Mouse (Mus musculus): ENCODE measurements at regions not wholly inside any gene's neighbourhood (a gene's known extent, or its start where the extent isn't known, plus 50 kb on each side); places are given as distances from the start of the nearest gene placed in this dataset.

DNA sequence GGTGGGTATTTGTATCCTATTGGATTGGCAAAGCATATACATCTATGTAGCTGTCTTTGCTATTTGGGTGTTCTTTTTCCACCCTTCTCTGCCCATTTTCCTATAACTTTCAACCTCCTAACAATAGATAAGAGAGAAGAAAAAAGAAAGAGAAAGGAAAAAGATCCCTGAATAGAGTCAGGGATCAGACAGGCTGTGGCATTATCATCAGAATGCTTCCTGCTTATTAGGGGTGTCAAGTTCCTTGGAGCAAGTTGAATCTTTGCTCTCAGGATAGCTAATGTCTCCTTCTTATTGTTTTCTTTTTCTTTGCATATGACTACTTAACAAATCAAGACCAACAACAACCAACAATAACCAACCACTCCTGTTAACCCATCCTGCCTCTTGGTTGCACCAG, 539.1 kb upstream of the Sall1 start:
- intact Hi-C loops (cut with DNase I): no loop called here
- no peak for DNase-seq (ENCODE audit: low spot score in 2 of 2)

GRCm38 (mm10) chr8:89582566-89582965, 538.6 kb upstream of the Sall1 start:
- DNase-seq (ENCODE audit: low spot score in 2 of 2): no peak
- intact Hi-C loops (cut with DNase I): no loop called here

DNA sequence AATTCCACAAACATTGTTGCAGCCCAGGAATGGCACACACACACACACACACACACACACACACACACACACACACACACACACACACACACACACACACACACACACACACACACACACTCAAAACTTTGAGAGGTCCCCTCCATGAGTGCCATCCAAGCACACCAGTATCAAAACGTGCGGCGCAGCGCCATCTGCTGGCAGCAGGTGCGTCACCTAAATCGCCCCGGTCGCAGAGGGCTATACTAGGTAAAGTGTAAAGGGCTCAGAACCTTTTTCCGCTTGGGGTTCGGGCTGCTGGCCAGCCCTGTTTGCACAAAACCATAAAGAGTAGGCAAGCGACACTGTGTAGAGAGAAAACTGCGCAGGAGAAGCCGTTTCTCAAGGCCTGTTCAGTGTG, 527.9 kb upstream of the Sall1 start:
- intact Hi-C loops (cut with DNase I): loop anchor here (5.0 to 10.0 kb wide), 4 partner anchors 215 to 777 kb away; partner anchors contain the start of gene Sall1
- peak; percentile 65 to 75 for DNase-seq (ENCODE audit: low spot score in 2 of 2)

DNA sequence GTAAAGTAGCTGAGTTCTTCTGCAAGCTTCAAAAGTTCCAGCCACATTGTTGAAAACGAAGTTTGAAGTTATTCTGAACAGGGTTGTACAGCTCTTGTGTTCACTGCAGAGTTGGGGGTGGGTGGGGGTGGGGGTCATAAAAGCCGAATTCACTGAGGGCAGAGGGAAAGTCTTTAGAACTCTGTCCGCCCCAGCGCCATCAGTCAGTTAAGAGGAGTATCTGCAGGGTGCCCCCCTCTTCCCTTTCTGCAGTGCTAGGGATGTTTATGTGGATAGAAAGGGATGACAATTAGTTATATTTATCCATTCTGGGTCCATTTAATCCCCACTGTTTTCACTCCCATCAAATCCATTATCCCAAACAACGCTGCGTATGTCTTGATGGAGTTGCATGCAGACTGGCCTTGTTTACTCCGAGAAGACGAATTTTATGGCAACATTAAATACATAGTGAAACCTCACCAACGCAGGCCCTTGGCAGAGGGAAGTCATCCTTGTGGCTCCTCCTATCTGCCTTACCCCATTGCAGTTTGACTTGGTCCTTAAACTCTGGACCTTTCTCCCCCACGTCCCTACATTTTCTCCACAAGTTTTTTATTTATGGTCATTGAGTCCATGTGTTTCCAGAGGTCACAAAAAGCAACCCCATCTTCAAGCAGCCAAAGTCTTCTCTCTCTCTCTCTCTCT, 526.8 kb upstream of the Sall1 start:
- no peak for DNase-seq (ENCODE audit: low spot score in 2 of 2)
- intact Hi-C loops (cut with DNase I): loop anchor here (5.0 to 10.0 kb wide), 4 partner anchors 217 to 776 kb away; partner anchors contain the start of gene Sall1

GRCm38 (mm10) chr8:89569406-89569805, 525.4 kb upstream of the Sall1 start:
- no peak for DNase-seq (ENCODE audit: low spot score in 2 of 2)
- intact Hi-C loops (cut with DNase I): no loop called here

DNA sequence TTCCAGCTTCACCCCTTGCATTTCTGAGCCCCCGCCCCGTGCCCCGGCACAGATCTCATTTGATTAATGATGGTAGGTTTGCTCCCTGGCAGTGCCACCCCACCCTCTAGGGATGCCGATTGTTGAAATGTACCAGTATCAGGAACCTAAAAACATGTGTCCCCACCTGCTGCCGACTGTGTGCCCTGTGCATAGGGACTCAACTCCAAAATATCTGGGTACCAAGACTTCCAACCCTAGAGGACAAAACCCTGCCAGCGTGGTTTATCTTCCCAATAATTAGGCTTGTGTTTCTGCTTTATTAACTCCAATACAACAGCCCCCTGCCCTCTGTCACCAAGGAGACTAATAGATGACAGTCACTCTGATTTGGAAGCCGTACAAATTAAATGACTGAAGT, 524.7 kb upstream of the Sall1 start:
- intact Hi-C loops (cut with DNase I): no loop called here
- DNase-seq (ENCODE audit: low spot score in 2 of 2): no peak

- intact Hi-C loops (cut with DNase I): no loop called here
- DNase-seq (ENCODE audit: low spot score in 2 of 2): no peak
Observed at GRCm38 (mm10) chr8:89566986-89567385, 523.0 kb upstream of the Sall1 start.

GRCm38 (mm10) chr8:89566461-89566860, 522.5 kb upstream of the Sall1 start:
- intact Hi-C loops (cut with DNase I): no loop called here
- DNase-seq (ENCODE audit: low spot score in 2 of 2): no peak

DNA sequence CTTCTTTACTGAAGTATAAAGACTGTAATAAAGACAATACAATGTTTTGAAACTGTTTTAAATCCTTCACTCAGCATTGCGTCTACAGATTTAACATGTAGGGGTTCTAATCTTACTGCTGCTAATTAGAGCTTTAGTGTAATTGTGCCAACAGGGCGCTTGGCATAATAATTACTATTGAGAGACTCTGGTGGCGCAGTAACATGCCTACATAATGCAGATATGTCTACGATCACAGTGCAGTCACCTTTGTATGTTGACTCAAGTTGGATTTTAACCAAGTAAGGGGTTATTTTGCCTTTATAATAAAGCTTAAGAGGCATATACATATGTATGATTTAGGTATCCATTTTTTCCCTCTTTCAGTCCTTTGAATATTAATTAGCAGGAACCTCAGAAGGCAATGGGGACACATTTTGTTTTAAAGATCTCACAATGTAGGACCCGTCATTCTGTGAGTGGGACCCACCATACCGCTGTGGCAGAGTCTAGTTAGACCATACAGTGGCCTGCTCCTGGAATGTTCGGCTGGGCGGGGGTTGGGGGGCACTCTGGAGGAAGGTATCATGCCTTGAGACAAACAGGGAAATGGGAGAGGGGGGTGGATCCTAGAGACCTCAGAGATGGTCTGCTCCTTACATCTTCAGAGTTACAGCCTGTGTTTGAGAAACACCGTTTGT, 521.3 kb upstream of the Sall1 start:
- intact Hi-C loops (cut with DNase I): no loop called here
- no peak for DNase-seq (ENCODE audit: low spot score in 2 of 2)

DNA sequence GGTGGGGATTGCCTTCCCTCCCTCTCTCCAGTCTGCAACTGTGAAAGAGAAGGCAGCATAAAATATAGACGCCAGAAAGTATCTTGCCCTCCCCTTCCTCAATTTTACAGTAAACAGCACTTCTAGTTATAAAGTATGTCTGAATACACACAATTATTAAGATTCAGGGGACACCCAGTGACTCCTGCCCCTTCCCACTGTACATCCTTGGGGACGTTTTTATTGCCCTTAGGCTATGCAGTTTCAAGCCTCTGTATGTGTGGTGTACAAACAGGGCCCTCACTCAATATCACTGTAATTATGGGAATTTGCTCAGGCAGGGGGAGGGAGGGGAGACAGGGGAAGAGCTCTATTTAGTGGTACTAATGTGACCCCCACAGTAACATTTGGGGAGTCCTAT, 519.6 kb upstream of the Sall1 start:
- DNase-seq (ENCODE audit: low spot score in 2 of 2): no peak
- intact Hi-C loops (cut with DNase I): no loop called here

- no peak for DNase-seq (ENCODE audit: low spot score in 2 of 2)
Observed at GRCm38 (mm10) chr8:89562597-89562996, 518.6 kb upstream of the Sall1 start.

GRCm38 (mm10) chr8:89541231-89541630, 497.3 kb upstream of the Sall1 start:
- no peak for DNase-seq (ENCODE audit: low spot score in 2 of 2)
- intact Hi-C loops (cut with DNase I): no loop called here

More at GRCm38 (mm10) chr8:89562597-89562996, 518.6 kb upstream of the Sall1 start:
- intact Hi-C loops (cut with DNase I): no loop called here

- intact Hi-C loops (cut with DNase I): no loop called here
- DNase-seq (ENCODE audit: low spot score in 2 of 2): no peak
Observed at GRCm38 (mm10) chr8:89534605-89535004, 490.6 kb upstream of the Sall1 start.

GRCm38 (mm10) chr8:89525041-89525440, 481.1 kb upstream of the Sall1 start:
- intact Hi-C loops (cut with DNase I): no loop called here
- no peak for DNase-seq (ENCODE audit: low spot score in 2 of 2)

- DNase-seq (ENCODE audit: low spot score in 2 of 2): no peak
- intact Hi-C loops (cut with DNase I): no loop called here
Observed at GRCm38 (mm10) chr8:89523336-89523735, 479.4 kb upstream of the Sall1 start.

GRCm38 (mm10) chr8:89516602-89517001, 472.6 kb upstream of the Sall1 start:
- no peak for DNase-seq (ENCODE audit: low spot score in 2 of 2)
- intact Hi-C loops (cut with DNase I): no loop called here

DNA sequence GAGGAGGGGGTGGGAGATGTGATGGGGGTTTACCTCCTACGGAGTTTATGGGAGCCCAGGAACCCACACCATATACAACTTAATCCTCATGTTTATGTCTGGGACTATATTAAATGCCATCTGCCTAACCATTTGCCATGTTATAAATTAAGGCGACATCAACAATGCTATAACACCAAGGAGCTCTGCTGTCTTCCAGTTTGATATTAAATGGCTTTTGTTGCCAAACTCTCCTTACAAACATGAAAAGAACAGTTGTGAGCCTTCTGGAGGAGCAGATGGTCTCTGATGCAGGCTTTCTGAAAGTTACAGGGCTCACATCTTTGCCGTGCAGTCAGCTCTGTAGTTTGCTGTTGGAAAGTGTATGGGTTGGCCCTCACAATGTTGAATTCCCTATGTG, 470.3 kb upstream of the Sall1 start:
- no peak for DNase-seq (ENCODE audit: low spot score in 2 of 2)
- intact Hi-C loops (cut with DNase I): no loop called here

DNA sequence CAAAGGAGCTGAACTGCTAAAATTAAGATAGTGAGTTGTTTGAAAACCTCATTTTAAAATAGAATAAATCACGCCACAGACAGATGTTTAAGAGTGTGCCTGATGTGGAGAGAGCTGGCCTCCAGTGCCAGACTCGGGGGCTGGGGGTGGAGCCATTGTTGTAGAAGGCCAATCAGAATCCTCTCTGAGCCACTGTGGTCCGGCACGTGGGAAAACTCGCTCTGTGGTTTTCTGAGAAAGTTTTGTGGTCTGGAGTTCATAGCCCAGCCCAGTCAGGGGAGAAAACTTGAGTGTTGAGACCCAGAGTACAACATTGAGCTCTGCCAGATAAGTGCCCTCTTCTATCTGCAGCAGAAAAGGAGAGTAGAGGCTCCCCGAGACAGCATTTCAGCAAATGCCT, 463.7 kb upstream of the Sall1 start:
- no peak for DNase-seq (ENCODE audit: low spot score in 2 of 2)
- intact Hi-C loops (cut with DNase I): no loop called here

- intact Hi-C loops (cut with DNase I): no loop called here
- no peak for DNase-seq (ENCODE audit: low spot score in 2 of 2)
Observed at GRCm38 (mm10) chr8:89503545-89504234, 459.7 kb upstream of the Sall1 start.

DNA sequence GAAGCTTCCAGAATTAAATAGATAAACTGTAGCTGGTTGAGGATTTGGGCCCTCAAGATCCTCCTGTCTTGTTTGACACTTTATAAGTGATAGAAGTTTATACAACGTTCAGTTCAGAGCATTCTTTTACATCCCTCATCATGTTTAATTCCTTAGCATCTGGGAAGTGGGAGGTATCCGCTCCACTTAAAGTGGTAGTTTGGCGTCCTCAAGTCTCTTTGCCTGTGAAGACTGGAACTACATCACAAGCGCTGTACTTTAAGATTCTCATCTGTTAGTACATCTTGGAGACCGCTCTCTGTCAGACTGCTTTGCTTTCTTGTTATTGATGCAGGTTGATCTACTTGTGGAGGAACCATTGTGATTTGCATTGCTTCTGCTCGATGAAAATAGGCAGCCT, 459.1 kb upstream of the Sall1 start:
- intact Hi-C loops (cut with DNase I): no loop called here

GRCm38 (mm10) chr8:89501756-89502155, 457.8 kb upstream of the Sall1 start:
- intact Hi-C loops (cut with DNase I): no loop called here
- no peak for DNase-seq (ENCODE audit: low spot score in 2 of 2)

More for the DNA sequence above, 459.1 kb upstream of the Sall1 start:
- DNase-seq (ENCODE audit: low spot score in 2 of 2): no peak
